Mouse (Mus musculus) megakaryocyte progenitor cell, adult 5-6 weeks (primary cell): ENCODE measurements around the gene Zfp72. TPM values are rescaled to one million over a fixed set of nuclear protein-coding genes. Genes with fewer than 3 reads are reported as not detected.
A peak's percentile ranks its signal among the peaks of the same experiment; 100 is the strongest.

ENCODE experiments used
- ATAC-seq: replicated peaks from 2 replicates; pipeline ENCODE4 v1.8.0; 2016; ENCODE audit warnings: mild to moderate bottlenecking, moderate TSS enrichment, inconsistent platforms; ENCODE audit not compliant: poor library complexity
- total RNA-seq, 2 experiments: library from RNA; stranded (forward) in 1 of 2; stranded (reverse) in 1 of 2; fragments of 157-497, 149-512 nt in 1 of 2; fragments of 200-1000 nt in 1 of 2; gene quantifications; 2 replicates each; pipeline versions ENCODE4 v1.2.3 to v1.2.4; 2015 to 2017

The Zfp72 gene
- 3.6 and 7.1 TPM in 2 replicates for total RNA-seq (2015)
- total RNA-seq (2017), result 5.4 and 8.7 TPM in 2 replicates

DNA sequence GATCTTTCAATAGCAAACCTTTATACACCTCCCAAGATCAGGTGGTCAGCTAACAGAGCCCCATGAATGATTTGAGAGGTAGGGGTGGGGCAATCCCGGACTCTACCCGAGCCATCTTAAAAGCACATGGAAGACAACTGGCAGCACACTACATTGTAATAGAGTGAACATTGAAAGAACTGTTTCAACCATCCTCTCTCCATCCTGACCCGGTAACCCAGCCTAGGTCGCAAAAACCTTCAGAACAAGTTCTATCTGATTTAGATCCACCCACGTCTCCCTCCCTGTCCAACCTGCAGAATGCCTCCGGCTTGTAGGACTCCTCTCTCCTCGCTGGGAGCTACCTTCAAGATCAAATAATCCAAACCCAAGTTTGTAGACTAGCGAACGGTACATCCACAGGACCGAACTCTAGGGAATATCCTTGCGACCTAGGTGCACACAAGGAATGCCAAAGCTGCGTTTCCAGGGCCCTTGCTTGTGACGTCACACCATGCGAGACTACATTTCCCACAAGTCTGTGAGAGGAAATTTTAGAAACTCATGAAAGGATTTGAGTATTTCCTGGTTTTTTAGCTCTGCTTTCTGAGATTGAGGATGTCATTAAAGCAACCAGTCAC is at the start of gene Zfp72:
Gene Zfp72, minus strand, starts transcription at position 466 of the 620 bp plus-strand sequence.
- peak; percentile 95 for ATAC-seq

DNA sequence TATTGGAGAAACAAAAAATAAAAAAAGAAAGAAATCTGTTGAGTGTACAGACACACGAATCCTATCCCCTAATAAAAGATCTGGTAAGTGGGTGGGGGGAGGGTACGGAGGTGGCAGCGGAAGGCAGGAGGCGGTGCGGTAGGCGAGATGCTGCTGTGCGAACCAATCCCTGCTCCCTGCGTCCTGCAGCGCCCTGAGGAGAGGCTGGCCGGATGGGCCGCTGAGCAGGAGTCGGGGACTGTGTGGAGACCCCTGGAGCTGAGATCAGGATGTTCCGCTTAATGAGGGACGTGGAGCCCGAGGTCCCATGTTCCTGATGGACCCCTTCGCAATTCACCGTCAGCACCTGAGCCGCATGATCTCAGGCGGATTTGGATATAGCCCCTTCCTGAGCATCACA is 49.3 kb upstream of the Zfp72 start:
- ATAC-seq, result no peak

GRCm38 (mm10) chr13:74399298-74399839 is 8.7 kb upstream of the Zfp72 start, which contains the start of gene Ftl1-ps1:
Gene Ftl1-ps1 (plus strand): TSS chr13:74399694.
- no peak for ATAC-seq

DNA sequence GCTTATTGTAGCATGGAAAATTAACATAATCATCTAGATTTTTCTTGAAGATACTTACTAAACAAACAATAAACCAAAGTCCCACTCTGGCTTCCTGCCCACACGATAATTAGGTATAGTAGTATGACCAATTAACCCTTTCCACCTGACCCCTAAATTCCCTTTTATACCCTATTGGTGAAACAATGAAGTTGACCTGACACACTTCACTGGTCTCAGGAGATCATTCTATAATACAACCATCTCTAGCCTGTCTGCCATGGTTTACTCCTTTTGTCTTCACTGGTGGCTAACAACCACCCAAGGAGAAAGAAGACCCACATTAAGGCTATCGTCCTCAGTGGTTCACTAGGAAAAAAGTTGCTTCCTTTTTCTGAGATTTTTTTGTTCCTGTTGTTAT is 520 bp upstream of the Zfp72 start:
- ATAC-seq, result no peak

DNA sequence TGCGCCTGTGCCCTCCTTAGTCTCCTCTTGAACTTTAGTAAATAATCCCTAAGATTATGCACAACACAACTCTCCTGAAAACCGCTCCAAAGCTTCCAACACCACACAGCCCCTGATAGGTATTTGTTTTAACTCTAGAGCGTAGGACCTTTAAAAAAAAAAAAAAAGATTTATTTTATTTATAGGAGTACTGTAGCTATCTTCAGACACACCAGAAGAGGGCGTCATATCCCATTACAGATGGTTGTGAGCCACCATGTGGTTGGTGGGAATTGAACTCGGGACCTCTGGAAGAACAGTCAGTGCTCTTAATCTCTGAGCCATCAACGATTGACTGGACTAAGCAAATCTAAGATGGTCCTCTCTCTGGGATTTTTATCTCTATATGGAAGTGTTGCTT is 906 bp downstream of the Zfp72 start:
- ATAC-seq, result no peak

- ATAC-seq, result no peak
These were observed 8.3 kb downstream of the Zfp72 start for GRCm38 (mm10) chr13:74382289-74382688.

DNA sequence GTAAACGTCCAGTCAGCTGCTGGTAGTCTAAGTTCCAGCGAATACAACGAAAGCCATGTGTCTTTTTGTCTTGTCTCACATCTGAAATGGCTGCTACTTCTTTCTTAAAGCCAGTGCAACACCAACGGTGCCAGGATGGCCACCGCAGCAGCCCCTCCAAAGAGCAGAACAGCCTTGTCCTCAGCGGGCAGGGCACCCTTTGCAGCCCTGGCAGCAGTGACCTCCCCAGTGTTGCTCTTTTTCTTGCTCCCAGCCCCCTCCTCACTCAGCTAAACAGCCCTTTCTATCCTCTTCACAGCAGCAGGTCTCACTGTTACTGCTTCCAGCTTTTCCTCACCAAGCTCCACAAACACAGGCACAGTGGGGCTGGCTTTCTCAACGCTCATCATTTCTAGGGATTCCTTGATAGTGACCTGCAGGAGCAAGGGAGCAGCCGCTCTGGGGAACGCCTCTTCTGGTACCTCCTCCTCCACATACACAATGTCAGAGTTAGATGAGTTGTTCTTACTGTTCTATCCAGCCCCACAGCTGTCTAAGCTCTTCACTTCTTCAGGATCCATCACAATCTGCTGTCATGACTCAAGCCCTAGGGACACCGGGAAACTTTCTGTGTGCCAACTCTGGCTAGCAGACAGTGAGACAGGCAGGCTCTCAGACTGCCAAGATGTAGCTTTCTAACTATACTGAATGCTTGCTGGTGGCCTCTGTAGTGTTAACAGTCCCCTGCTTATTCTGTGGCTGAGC is 8.9 kb downstream of the Zfp72 start:
- no peak for ATAC-seq

DNA sequence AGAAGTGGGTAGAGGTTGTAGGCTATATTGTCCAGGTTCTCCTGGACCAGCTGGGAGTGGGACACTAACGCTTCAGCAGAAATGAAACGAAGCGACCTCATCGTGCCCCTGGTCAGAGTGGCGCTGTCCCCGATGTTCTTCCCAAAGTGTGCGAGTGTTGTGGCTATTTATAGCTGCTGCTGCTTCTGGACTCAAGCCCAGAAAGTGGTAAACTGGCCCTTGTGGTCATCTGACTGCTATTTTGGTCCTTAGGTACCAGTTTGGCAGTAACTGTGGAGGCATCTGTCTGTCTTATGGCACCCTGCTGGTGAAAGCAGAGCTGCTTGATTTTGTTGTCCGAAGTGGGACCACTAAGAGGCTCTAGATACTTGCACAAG is 26.8 kb downstream of the Zfp72 start, which contains the start of gene Lrrc14b:
Gene Lrrc14b, minus strand, starts transcription at position 147 of the 377 bp plus-strand sequence.
- peak; percentile 35 for ATAC-seq

GRCm38 (mm10) chr13:74363176-74363858 is 27.3 kb downstream of the Zfp72 start:
- ATAC-seq, result peak; percentile 37

GRCm38 (mm10) chr13:74362218-74362617 is 28.4 kb downstream of the Zfp72 start:
- ATAC-seq, result peak; percentile 66

GRCm38 (mm10) chr13:74356491-74356890 is 34.1 kb downstream of the Zfp72 start:
- no peak for ATAC-seq

GRCm38 (mm10) chr13:74350435-74350906 is 40.2 kb downstream of the Zfp72 start:
- ATAC-seq, result 0 out of 2 replicates have a peak, but pooled peaks have one; percentile 7

GRCm38 (mm10) chr13:74349566-74350434 is 40.8 kb downstream of the Zfp72 start, which contains the start of the genes Sdha and Ccdc127:
Gene Sdha (minus strand): TSS chr13:74350280.
Gene Ccdc127 (plus strand): TSS chr13:74350309.
- ATAC-seq, result peak; percentile 94

DNA sequence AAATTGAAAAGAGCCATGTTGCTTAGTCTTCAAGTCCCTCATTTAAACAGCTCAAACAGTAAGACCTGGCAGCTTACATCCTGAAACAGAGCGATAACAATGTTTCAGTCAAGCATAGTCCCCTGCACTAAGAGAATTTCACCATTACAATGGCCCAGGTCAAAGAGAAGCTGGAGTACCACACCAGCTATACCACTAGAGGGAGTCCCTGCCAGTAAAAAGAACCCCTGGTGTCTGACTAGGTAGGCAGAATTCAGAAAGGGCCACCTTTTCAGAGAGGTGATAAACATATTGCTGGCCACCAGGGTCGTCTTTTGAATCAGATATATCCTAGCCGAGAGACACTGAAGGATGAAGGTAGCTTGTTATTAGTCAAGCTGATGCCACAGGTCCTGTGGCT is 49.6 kb downstream of the Zfp72 start:
- peak; percentile 100 for ATAC-seq

GRCm38 (mm10) chr13:74329321-74329720 is 61.3 kb downstream of the Zfp72 start:
- ATAC-seq, result no peak

Other genes with a start within 250 kb of the Zfp72 start
- 19.5 and 24.5 TPM in 2 replicates for gene Exoc3, start 182.1 kb downstream of the Zfp72 start, total RNA-seq (2015)
- 27.9 and 43.2 TPM in 2 replicates for gene Exoc3, start 182.1 kb downstream of the Zfp72 start, total RNA-seq (2017)
- 0.02 and 0.51 TPM in 2 replicates for gene Ahrr, start 98.5 kb downstream of the Zfp72 start, total RNA-seq (2015)
- gene Ahrr, start 98.5 kb downstream of the Zfp72 start, total RNA-seq (2017), result 0.25 and 0.34 TPM in 2 replicates
- 160 and 162 TPM in 2 replicates for gene Pdcd6, start 73.3 kb downstream of the Zfp72 start, total RNA-seq (2015)
- 112 and 116 TPM in 2 replicates for gene Pdcd6, start 73.3 kb downstream of the Zfp72 start, total RNA-seq (2017)
- 227 and 229 TPM in 2 replicates for gene Sdha, start 40.6 kb downstream of the Zfp72 start, total RNA-seq (2015)
- gene Sdha, start 40.6 kb downstream of the Zfp72 start, total RNA-seq (2017), result 304 and 374 TPM in 2 replicates
- gene Ccdc127, start 40.5 kb downstream of the Zfp72 start, total RNA-seq (2015), result 43.0 and 45.9 TPM in 2 replicates
- 39.0 and 78.5 TPM in 2 replicates for gene Ccdc127, start 40.5 kb downstream of the Zfp72 start, total RNA-seq (2017)
- not detected in 2 replicates for gene Lrrc14b, start 26.8 kb downstream of the Zfp72 start, total RNA-seq (2015)
- not detected in 2 replicates for gene Lrrc14b, start 26.8 kb downstream of the Zfp72 start, total RNA-seq (2017)
- 79.9 and 83.8 TPM in 2 replicates for gene Ftl1-ps1, start 8.9 kb upstream of the Zfp72 start, total RNA-seq (2015)
- gene Ftl1-ps1, start 8.9 kb upstream of the Zfp72 start, total RNA-seq (2017), result 14.8 and 15.2 TPM in 2 replicates
- gene Zfp825, start 103.2 kb upstream of the Zfp72 start, total RNA-seq (2015), result 20.5 and 23.0 TPM in 2 replicates
- 7.1 and 8.2 TPM in 2 replicates for gene Zfp825, start 103.2 kb upstream of the Zfp72 start, total RNA-seq (2017)
- 137 and 142 TPM in 2 replicates for gene Erap1, start 248.7 kb upstream of the Zfp72 start, total RNA-seq (2015)
- gene Erap1, start 248.7 kb upstream of the Zfp72 start, total RNA-seq (2017), result 139 and 142 TPM in 2 replicates